Mouse (Mus musculus): ENCODE measurements around the gene Lgr6. TPM values are rescaled to one million over a fixed set of nuclear protein-coding genes. Genes with fewer than 3 reads are reported as not detected.
A peak's percentile ranks its signal among the peaks of the same experiment; 100 is the strongest.

Gene Lgr6
- polyA plus RNA-seq, 1 experiment from 2014 or later, result 0.32 TPM

DNA sequence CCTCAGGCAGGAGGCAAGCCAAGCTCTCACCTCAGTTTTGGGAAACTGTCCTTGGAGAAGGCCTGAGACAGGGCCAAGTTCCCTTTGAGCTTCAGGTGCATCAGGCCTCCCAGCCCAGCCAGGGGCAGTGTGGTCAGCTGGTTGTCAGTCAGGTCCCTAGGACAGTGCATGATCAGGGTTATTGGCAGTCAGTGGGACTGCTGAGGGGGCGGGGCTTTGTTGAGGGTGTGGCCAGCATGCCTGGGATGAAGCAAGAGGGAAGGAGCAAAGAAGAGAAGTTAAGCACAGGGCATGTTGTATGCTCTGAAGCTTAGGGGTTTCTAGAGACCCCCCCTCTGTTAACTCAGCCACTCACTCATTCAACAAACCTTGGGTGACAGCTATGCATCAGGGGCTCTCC lies 109.1 kb downstream of the Lgr6 start:
- Histone ChIP-seq H3K9ac (ENCODE audit: low read length) (no peak overlapping the region), H3K4me2 (ENCODE audit: low read depth, low read length, severe bottlenecking) (no peak overlapping the region), H3K9me3 (ENCODE audit: control insufficient read depth, low read length) (no peaks in the 10 kb centered on the region), H3K36me3 (ENCODE audit: control insufficient read depth, insufficient read depth, low read length) (no peaks in the 10 kb centered on the region), H3K27ac (ENCODE audit: low read depth, low read length) (no peak overlapping the region), H3K27me3 (ENCODE audit: control insufficient read depth, insufficient read depth, low read length) (no peaks in the 10 kb centered on the region; the same call in 1 of the 2 replicates), H3K4me3 (ENCODE audit: low read depth, low read length) (no peak overlapping the region), H3K4me1 (replicated peaks; ENCODE audit: control insufficient read depth, insufficient read depth, low read length) (no peaks in the 10 kb centered on the region)
- ATAC-seq (replicated peaks; ENCODE audit: low FRiP score) (no peak), DNase-seq (ENCODE audit: low spot score) (no peak)
- 46% methylated on average over 1 of the region's 1 CpGs for WGBS

DNA sequence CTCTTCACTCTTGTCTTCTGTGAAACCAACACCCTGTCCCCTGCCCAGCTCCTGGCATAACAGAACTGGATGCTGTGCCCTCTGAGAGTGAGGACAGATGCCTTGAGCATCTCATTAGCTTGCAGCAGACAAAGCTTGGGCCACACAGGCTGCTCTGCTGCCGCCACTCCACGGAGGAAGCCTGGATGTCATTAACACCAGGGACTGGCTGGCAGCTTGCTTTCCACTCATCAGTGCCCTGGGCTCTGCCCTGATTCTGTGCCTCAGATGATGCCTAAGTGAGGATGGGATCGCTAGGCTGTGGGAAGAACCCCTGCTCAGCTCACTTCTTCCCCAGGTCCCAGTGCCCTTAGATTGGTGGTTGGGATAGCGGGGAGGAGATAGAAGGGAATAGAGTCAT lies 109.6 kb downstream of the Lgr6 start:
- H3K4me3 ChIP-seq (ENCODE audit: low read depth, low read length), result no peak overlapping the region
- H3K9me3 ChIP-seq (ENCODE audit: control insufficient read depth, low read length), result no peaks in the 10 kb centered on the region
- no peaks in the 10 kb centered on the region; the same call in 1 of the 2 replicates for H3K27me3 ChIP-seq (ENCODE audit: control insufficient read depth, insufficient read depth, low read length)
- no peaks in the 10 kb centered on the region for H3K36me3 ChIP-seq (ENCODE audit: control insufficient read depth, insufficient read depth, low read length)
- ATAC-seq (replicated peaks; ENCODE audit: low FRiP score), result no peak
- 65% methylated on average over 4 of the region's 4 CpGs for WGBS
- DNase-seq (ENCODE audit: low spot score), result no peak
- no peak overlapping the region; the same call in 1 of the 2 replicates for H3K9ac ChIP-seq (ENCODE audit: low read length)
- H3K4me2 ChIP-seq (ENCODE audit: low read depth, low read length, severe bottlenecking), result no peak overlapping the region
- H3K4me1 ChIP-seq (replicated peaks; ENCODE audit: control insufficient read depth, insufficient read depth, low read length), result no peaks in the 10 kb centered on the region
- H3K27ac ChIP-seq (ENCODE audit: low read depth, low read length), result no peak overlapping the region

DNA sequence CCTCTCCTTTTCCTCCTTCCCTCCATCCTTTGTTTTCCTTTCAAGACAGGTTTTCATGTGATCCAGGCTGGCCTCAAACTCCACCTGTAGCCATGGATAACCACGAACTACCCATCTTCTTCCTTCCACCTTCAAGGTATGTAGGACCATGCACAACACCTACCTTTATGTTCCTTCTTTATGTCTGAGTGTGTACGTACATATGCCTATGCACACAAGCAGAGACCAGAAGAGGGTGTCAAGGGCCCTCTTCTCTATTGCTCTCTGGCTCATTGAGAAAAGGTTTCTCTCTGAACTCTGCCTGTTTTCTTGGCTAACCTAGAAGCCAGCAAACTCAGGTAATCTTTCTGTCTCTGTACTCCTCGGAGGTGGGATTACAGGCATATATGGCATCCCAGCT lies 110.3 kb downstream of the Lgr6 start:
- Histone ChIP-seq H3K9ac (ENCODE audit: low read length) (no peak overlapping the region), H3K9me3 (ENCODE audit: control insufficient read depth, low read length) (no peaks in the 10 kb centered on the region), H3K36me3 (ENCODE audit: control insufficient read depth, insufficient read depth, low read length) (no peaks in the 10 kb centered on the region), H3K4me2 (ENCODE audit: low read depth, low read length, severe bottlenecking) (no peak overlapping the region), H3K27ac (ENCODE audit: low read depth, low read length) (no peak overlapping the region), H3K4me3 (ENCODE audit: low read depth, low read length) (no peak overlapping the region), H3K27me3 (ENCODE audit: control insufficient read depth, insufficient read depth, low read length) (no peaks in the 10 kb centered on the region; the same call in 1 of the 2 replicates), H3K4me1 (replicated peaks; ENCODE audit: control insufficient read depth, insufficient read depth, low read length) (no peaks in the 10 kb centered on the region)
- no peak for ATAC-seq (replicated peaks; ENCODE audit: low FRiP score)
- DNase-seq (ENCODE audit: low spot score), result no peak
- 89% methylated on average over 3 of the region's 3 CpGs for WGBS

DNA sequence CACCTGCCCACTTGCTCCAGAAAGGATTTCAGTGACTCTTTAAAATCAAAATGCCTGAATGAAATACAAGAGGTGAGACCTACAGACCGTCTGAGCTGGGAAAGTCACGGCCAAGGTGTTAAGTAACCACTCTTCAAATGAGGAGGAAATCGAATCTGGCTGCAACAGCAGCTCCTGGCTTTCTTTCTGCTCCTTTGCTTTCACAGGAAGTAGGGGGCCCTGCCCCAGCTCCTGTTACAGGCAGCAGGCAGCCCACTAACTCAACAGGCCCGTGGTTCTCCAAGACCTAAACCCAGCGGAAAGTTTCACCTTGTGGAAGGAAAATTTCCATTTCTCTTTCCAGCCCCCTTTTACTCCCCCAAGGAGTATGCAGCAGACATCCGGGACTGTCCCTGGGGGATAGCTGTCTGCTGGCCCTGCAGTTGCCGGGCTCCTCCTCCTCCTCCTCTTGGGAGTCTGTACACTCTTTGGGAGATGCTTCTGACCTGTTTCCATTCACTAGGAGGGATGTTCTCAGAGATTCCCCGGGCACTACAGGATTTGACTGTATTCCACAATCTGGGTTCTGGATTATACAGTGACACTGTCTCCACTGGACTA lies 112.9 kb downstream of the Lgr6 start:
- Histone ChIP-seq H3K4me3 (ENCODE audit: low read depth, low read length) (no peak overlapping the region), H3K36me3 (ENCODE audit: control insufficient read depth, insufficient read depth, low read length) (no peaks in the 10 kb centered on the region), H3K27ac (ENCODE audit: low read depth, low read length) (no peak overlapping the region), H3K4me2 (ENCODE audit: low read depth, low read length, severe bottlenecking) (no peak overlapping the region), H3K9me3 (ENCODE audit: control insufficient read depth, low read length) (no peaks in the 10 kb centered on the region), H3K27me3 (ENCODE audit: control insufficient read depth, insufficient read depth, low read length) (peaks cover 3% of the 10 kb centered on the region; the same call in 1 of the 2 replicates), H3K9ac (ENCODE audit: low read length) (no peak overlapping the region), H3K4me1 (replicated peaks; ENCODE audit: control insufficient read depth, insufficient read depth, low read length) (peaks cover 2% of the 10 kb centered on the region; the same call in 1 of the 2 replicates)
- DNase-seq (ENCODE audit: low spot score) (no peak), ATAC-seq (replicated peaks; ENCODE audit: low FRiP score) (no peak)
- WGBS, result 55% methylated on average over 8 of the region's 8 CpGs

DNA sequence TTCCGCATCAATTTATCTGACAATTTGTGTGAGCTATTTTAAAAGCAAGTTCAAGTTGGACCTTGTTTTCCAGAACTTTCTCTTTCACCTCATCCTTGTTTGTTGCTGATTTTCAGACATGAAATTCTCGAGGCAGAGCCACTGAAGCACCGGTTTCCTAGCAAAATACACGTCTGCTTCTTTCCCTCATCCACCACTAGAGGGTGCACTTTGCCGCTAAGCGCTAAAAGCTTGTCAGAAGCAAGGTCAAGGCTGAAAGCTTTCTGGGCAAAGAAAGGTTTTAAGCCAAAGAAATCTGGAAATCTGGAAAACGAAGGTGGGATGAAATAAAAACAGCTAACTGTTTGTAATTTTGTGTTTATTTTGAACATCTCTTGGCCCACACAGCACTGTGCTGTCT lies 115.7 kb downstream of the Lgr6 start:
- Histone ChIP-seq H3K9me3 (ENCODE audit: control insufficient read depth, low read length) (no peaks in the 10 kb centered on the region), H3K36me3 (ENCODE audit: control insufficient read depth, insufficient read depth, low read length) (no peaks in the 10 kb centered on the region), H3K27ac (ENCODE audit: low read depth, low read length) (no peak overlapping the region), H3K4me2 (ENCODE audit: low read depth, low read length, severe bottlenecking) (no peak overlapping the region), H3K4me1 (replicated peaks; ENCODE audit: control insufficient read depth, insufficient read depth, low read length) (peaks cover 2% of the 10 kb centered on the region; the same call in 1 of the 2 replicates), H3K27me3 (ENCODE audit: control insufficient read depth, insufficient read depth, low read length) (peaks cover 3% of the 10 kb centered on the region), H3K9ac (ENCODE audit: low read length) (no peak overlapping the region), H3K4me3 (ENCODE audit: low read depth, low read length) (no peak overlapping the region)
- DNase-seq (ENCODE audit: low spot score) (peak; percentile 85), ATAC-seq (replicated peaks; ENCODE audit: low FRiP score) (no peak)
- 7% methylated on average over 7 of the region's 7 CpGs for WGBS

DNA sequence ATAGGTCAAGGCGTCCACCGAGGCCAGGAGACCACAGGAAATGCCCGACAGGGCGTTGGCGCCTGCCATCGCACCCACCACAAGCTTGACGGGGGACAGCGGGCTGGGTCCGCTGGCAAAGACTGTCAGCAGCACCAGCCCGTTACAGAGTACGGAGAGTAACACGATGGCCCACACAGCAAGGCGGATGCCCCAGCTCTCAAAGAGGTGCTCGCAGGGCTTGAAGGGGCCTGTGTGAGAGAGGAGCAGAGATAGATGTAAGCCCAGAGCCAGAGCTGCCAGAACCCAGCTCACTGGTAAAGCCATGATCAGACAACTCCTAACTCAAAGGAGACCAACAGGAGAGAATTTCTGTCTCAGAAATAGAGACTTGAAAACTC lies 117.1 kb downstream of the Lgr6 start:
- H3K4me2 ChIP-seq (ENCODE audit: low read depth, low read length, severe bottlenecking), result peak overlapping the region; percentile 82
- peak overlapping the region; percentile 31 for H3K4me3 ChIP-seq (ENCODE audit: low read depth, low read length)
- no peaks in the 10 kb centered on the region for H3K9me3 ChIP-seq (ENCODE audit: control insufficient read depth, low read length)
- no peaks in the 10 kb centered on the region for H3K36me3 ChIP-seq (ENCODE audit: control insufficient read depth, insufficient read depth, low read length)
- DNase-seq (ENCODE audit: low spot score), result no peak
- 18% methylated on average over 14 of the region's 14 CpGs for WGBS
- H3K9ac ChIP-seq (ENCODE audit: low read length), result peak overlapping the region; percentile 43
- peak; percentile 15; the same call in 1 of the 2 replicates for ATAC-seq (replicated peaks; ENCODE audit: low FRiP score)
- H3K4me1 ChIP-seq (replicated peaks; ENCODE audit: control insufficient read depth, insufficient read depth, low read length), result peaks cover 2% of the 10 kb centered on the region; the same call in 1 of the 2 replicates
- peaks cover 3% of the 10 kb centered on the region for H3K27me3 ChIP-seq (ENCODE audit: control insufficient read depth, insufficient read depth, low read length)
- no peak overlapping the region for H3K27ac ChIP-seq (ENCODE audit: low read depth, low read length)

DNA sequence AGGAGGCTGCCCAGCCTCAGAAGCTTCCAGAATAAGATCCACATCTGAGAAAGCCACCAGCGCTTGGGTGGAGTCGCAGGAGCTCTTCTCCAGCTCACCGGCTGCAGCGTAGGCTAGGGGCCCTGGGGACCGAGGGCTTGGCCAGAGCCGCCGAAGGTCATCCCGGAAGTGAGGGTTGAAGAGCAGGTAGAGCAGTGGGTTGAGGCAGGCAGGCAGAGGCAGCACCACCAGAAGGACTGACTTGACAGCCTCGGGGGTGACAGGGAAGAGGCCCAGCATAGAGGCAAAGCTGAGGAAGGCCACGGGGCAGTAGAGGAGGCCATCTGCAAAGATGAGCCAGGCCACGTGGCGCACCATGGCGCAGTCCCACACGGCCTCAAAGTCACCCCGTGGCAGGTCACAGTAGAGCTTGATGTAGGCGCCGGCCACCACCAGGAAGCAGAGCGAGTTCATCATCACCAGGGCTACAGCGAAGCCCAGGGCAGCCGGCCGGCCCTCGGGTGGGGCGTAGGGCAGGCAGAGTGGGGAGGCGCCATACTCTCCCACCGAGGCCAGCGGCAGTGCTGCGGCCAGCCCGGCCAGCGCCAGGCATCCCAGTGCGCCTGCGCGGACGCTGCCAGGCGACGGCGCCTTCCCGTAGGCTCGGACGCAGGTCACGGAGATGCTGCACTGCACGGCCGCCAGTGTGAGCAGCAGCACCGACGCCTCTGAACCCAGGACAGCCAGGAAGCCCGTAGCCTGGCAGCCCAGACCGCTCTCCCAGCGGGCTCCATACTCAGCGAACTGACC lies 117.7 kb downstream of the Lgr6 start:
- H3K4me1 ChIP-seq (replicated peaks; ENCODE audit: control insufficient read depth, insufficient read depth, low read length), result peaks cover 2% of the 10 kb centered on the region; the same call in 1 of the 2 replicates
- peak; percentile 76 for ATAC-seq (replicated peaks; ENCODE audit: low FRiP score)
- DNase-seq (ENCODE audit: low spot score), result peak; percentile 84
- WGBS, result 35% methylated on average over 47 of the region's 48 CpGs
- no peaks in the 10 kb centered on the region for H3K9me3 ChIP-seq (ENCODE audit: control insufficient read depth, low read length)
- peaks cover 3% of the 10 kb centered on the region for H3K27me3 ChIP-seq (ENCODE audit: control insufficient read depth, insufficient read depth, low read length)
- H3K27ac ChIP-seq (ENCODE audit: low read depth, low read length), result no peak overlapping the region
- peak overlapping the region; percentile 43 for H3K9ac ChIP-seq (ENCODE audit: low read length)
- no peaks in the 10 kb centered on the region for H3K36me3 ChIP-seq (ENCODE audit: control insufficient read depth, insufficient read depth, low read length)
- H3K4me2 ChIP-seq (ENCODE audit: low read depth, low read length, severe bottlenecking), result peak overlapping the region; percentile 82
- peak overlapping the region; percentile 31 for H3K4me3 ChIP-seq (ENCODE audit: low read depth, low read length)

DNA sequence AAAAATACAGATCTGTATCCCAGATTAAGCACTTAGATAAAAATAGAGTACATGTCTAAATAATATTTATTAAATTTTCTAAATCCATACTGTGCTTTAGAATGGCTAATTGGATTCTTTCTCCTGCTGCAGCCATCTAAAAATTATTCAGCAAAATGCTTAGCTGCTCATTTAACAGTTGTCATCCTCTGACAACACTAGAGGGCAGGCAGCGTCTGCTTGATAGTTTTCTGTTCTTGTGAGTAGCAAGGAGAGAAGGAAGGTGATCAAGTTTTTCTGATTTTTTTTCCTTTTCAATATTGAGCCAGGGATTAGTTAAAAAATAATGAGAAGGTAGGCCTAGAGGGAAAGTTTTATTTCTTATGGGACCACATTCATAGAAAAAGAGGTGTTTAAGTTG lies 132.2 kb downstream of the Lgr6 start:
- DNase-seq (ENCODE audit: low spot score) (no peak), ATAC-seq (replicated peaks; ENCODE audit: low FRiP score) (no peak)
- Histone ChIP-seq H3K4me1 (replicated peaks; ENCODE audit: control insufficient read depth, insufficient read depth, low read length) (no peaks in the 10 kb centered on the region), H3K9ac (ENCODE audit: low read length) (no peak overlapping the region), H3K4me3 (ENCODE audit: low read depth, low read length) (no peak overlapping the region), H3K27ac (ENCODE audit: low read depth, low read length) (no peak overlapping the region), H3K9me3 (ENCODE audit: control insufficient read depth, low read length) (no peaks in the 10 kb centered on the region), H3K36me3 (ENCODE audit: control insufficient read depth, insufficient read depth, low read length) (peaks cover 10% of the 10 kb centered on the region), H3K27me3 (ENCODE audit: control insufficient read depth, insufficient read depth, low read length) (no peaks in the 10 kb centered on the region), H3K4me2 (ENCODE audit: low read depth, low read length, severe bottlenecking) (no peak overlapping the region)
- 64% methylated on average over 1 of the region's 1 CpGs for WGBS

Data from forebrain, embryonic 11.5 days (tissue).